Mouse (Mus musculus) megakaryocyte-erythroid progenitor cell, adult 5-6 weeks (primary cell): ENCODE measurements around the gene Tbc1d2b. TPM values are rescaled to one million over a fixed set of nuclear protein-coding genes. Genes with fewer than 3 reads are reported as not detected.

Experiments
- ATAC-seq: replicated peaks from 2 replicates; pipeline ENCODE4 v1.8.0; 2016; ENCODE audit warnings: mild to moderate bottlenecking, inconsistent platforms; ENCODE audit not compliant: severe bottlenecking, poor library complexity, low FRiP score, low TSS enrichment
- total RNA-seq, 2 experiments: library from RNA; stranded (forward) in 1 of 2; stranded (reverse) in 1 of 2; fragments of 200-1000, 215-1000 nt in 1 of 2; fragments of >200 nt in 1 of 2; fragmentation: Nextera tagmentation in 1 of 2; gene quantifications; 2 replicates each; pipeline ENCODE4 v1.2.3; 2014 to 2017

The Tbc1d2b gene
- total RNA-seq, 2 experiments from 2014 or later: 31.2 to 66.1 TPM

GRCm38 (mm10) chr9:90217501-90217900, 53.1 kb downstream of the Tbc1d2b start:
- no peak for ATAC-seq

GRCm38 (mm10) chr9:90216259-90217001, 54.2 kb downstream of the Tbc1d2b start:
- no peak for ATAC-seq

GRCm38 (mm10) chr9:90213127-90213526, 57.5 kb downstream of the Tbc1d2b start:
- no peak for ATAC-seq

- no peak for ATAC-seq
Measured at GRCm38 (mm10) chr9:90208655-90209054, 61.9 kb downstream of the Tbc1d2b start.

GRCm38 (mm10) chr9:90207808-90208207, 62.8 kb downstream of the Tbc1d2b start:
- no peak for ATAC-seq

- peak; percentile 63 for ATAC-seq
Measured at GRCm38 (mm10) chr9:90206500-90206899, 64.1 kb downstream of the Tbc1d2b start.

- ATAC-seq: 0 out of 2 replicates have a peak, but pooled peaks have one; percentile 24
Measured at GRCm38 (mm10) chr9:90204396-90204915, 66.1 kb downstream of the Tbc1d2b start.

- ATAC-seq: no peak
Measured at GRCm38 (mm10) chr9:90203233-90203632, 67.4 kb downstream of the Tbc1d2b start.

- no peak for ATAC-seq
Measured at GRCm38 (mm10) chr9:90201541-90201940, 69.1 kb downstream of the Tbc1d2b start.

GRCm38 (mm10) chr9:90201096-90201495, 69.5 kb downstream of the Tbc1d2b start:
- no peak for ATAC-seq

- ATAC-seq: no peak
Measured at GRCm38 (mm10) chr9:90200501-90200900, 70.1 kb downstream of the Tbc1d2b start.

- ATAC-seq: no peak
Measured at GRCm38 (mm10) chr9:90199611-90200010, 71.0 kb downstream of the Tbc1d2b start.

GRCm38 (mm10) chr9:90198531-90199449, 71.8 kb downstream of the Tbc1d2b start:
- ATAC-seq: 0 out of 2 replicates have a peak, but pooled peaks have one; percentile 8

GRCm38 (mm10) chr9:90197866-90198383, 72.7 kb downstream of the Tbc1d2b start:
- ATAC-seq: 0 out of 2 replicates have a peak, but pooled peaks have one; percentile 17

- ATAC-seq: no peak
Measured at GRCm38 (mm10) chr9:90197116-90197665, 73.4 kb downstream of the Tbc1d2b start.

GRCm38 (mm10) chr9:90196262-90196661, 74.3 kb downstream of the Tbc1d2b start:
- no peak for ATAC-seq

GRCm38 (mm10) chr9:90195000-90195399, 75.6 kb downstream of the Tbc1d2b start:
- ATAC-seq: no peak

- no peak for ATAC-seq
Measured at GRCm38 (mm10) chr9:90189391-90189790, 81.2 kb downstream of the Tbc1d2b start.

GRCm38 (mm10) chr9:90188893-90189292, 81.7 kb downstream of the Tbc1d2b start:
- no peak for ATAC-seq
